Mouse (Mus musculus) mature B cell (primary cell): Measurements from ENCODE around the gene Ucn3.

Experiments used
- in situ Hi-C: fragments of 300-500 bp; cut with MboI; formaldehyde crosslinking; loops from 2 replicates; pipeline ENCODE4 v1.14.3; 2019

Ucn3 gene

DNA sequence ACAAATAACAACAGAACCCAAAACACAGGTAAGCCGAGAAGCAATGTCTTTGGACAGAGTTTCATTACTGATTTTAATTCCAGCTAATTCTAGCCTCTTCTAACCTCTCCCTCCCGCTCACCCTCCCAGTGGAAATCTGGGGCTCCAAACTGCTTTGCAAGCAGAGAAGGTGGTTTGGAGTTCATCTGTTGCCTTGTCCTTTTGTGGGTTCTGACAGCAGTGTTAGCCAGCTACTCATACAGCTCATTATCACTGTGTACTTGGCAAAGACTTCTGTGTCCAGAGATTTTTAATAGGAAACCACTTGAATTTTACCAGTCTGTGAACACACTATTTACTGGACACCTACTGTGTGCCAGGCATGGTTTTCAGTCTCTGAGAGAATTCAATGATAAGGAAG lies at the start of gene Ucn3:
Gene Ucn3, minus strand, starts transcription at position 101 of the 400 bp plus-strand sequence.
- in situ Hi-C loops = no loop called here

DNA sequence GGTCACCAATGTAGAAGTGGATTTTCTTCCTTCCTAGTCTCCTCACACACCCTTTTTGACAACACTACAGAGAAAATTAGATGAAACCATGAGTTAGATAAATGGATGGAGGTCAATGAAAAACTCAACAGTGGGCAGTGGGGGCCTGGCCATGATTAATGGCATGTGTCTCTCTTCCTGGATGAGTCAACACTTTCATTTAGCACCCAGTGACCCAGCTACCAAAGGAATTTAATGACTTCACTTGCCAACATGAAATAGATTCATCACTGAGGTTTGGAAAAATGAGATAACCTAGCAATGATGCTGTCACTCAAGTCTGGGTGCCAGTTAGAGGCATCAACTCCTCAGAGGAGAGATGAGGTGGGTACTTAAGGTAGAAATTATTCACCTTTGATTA lies 46.9 kb upstream of the Ucn3 start:
- in situ Hi-C loops = no loop called here

DNA sequence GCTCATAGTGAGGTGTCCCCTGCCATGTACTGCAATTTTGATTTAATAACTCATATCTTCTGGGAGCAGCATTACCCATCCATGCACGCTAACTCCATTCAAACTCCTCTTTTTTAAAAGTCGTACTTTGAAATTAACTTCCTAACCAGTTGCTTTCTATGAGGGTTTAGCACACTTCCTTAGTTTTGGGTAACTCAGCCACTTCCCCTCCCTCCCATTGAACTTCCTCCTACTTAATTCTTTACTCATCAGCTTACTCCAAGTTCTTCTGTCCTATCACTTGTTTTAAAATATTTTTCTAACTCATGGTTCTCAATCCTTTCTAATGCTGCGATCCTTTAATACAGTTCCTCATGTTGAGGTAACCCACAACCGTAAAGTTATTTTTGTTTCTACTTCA lies 23.7 kb upstream of the Ucn3 start:
- in situ Hi-C loops = no loop called here

DNA sequence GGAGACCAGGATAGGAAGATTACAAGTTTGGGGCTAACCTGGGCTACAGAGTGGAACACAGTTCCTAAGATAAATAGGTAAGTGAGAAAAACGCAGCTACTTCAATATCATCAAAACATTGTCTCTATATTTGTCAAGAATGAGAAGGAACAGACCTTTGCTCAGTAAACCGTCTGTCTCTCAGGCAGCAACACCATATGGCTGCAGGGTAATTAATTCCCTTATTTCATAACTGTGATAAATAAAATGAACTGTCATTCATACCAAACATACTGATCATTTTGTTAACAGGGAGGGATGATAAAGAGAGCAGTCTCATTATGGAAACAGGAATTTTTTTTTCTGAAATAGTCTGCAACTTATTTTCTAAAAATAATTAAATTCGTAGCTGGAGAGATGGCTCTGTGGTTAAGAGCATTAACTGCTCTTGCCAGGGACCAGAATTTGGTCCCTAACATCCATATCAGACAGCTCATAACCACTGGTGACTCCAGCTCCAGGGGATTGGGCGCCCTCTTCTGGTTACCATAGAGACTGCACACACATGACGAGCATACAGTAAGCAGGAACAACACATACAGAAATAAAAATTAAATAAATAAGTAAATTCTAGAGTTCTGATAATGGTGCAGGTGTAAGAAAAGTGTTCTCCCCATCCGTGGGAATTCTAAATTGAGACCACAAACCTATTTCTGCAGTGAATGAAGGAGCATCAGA lies 6.2 kb upstream of the Ucn3 start:
- in situ Hi-C loops = no loop called here

DNA sequence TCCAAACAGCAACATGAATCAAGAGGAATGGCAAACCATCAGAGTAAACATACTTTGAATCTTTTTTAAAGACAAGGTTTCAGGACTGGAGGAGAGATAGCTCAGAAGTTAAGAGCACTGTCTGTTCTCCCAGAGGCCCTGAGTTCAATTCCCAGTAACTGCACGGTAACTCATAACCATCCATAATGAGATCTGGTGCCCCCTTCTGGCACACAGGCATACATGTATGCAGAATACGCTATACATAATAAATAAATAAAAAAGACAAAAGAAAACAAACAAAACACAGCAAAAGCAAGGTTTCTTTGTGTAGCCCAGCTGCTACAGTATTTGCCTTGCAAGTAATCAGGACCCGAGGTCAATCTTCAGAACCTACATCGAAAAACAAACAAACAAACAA lies 4.3 kb upstream of the Ucn3 start:
- in situ Hi-C loops = no loop called here

DNA sequence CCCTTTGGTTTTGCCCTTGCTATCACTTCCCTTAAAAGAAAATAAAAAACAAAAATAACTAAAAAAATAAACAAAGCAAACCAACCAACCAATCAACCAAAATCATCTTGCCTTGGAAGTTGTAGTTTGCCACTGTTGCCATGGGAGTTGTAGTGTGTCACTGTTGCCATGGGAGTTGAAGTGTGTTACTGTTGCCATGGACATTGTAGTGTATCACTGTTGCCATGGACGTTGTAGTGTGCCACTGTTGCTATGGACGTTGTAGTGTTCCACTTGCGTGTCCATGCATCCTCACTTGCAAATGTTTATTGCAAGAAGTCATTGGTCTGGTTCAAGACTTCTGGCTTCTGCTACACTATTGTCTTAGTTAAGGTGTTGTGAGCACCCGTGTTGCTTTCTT lies 2.1 kb upstream of the Ucn3 start:
- in situ Hi-C loops = no loop called here

DNA sequence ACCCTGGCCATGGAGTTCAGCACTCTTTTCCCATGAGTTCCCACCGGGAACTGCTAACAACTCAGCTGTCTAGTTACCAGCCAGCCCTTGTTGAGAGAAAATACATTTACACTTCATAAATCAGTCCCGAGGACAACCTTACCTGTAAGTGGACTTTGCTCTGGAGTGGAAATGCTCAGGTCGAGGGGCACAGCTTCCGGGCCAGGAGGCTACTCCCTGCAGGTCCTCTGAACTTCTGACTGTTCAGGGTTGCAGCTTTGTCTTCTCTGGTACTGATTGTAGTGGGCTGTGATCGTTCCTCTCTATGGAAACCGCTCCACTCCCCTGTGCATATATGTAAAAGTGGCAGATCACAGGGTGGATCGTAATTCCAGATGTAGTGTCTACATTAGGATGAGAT lies 450 bp downstream of the Ucn3 start:
- in situ Hi-C loops = no loop called here

DNA sequence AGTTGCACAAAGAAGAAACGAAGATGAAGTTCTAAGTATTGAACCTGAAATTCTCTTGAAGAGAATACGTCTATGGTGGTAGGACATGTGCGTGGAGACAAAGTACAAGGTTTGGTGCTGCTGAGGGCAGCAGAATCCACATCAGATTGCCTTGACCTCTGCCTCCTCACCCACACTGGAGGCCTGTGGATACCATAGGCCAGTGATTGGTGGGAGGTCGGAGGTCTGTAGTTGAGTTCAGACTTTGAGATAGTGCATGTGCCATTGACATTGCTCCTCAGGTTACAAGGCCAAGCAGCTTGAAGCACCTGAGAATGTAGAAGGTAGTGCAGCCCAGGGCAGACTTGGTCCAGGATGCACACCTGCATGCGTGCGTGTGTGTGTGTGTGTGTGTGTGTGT lies 19.1 kb downstream of the Ucn3 start:
- in situ Hi-C loops = no loop called here

DNA sequence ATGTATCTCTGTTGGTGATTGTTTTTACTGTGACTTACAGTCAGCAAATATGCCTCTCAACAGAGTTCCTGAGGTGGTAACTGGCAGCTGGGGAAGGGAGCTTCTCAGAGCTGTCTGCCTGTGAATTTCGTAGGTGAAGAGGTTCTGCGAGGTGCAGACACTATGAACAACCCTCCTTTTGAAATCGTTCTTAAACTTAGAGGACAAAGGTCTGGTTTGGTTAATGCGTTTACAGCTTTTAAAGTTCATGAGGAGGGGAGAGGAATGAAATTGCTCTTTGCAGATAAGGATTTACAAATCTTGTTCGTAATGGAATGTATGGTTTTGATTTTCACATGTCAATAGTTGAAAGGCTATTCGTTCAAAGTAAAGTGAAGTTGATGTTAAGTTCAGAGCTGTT lies 19.5 kb downstream of the Ucn3 start:
- in situ Hi-C loops = no loop called here

DNA sequence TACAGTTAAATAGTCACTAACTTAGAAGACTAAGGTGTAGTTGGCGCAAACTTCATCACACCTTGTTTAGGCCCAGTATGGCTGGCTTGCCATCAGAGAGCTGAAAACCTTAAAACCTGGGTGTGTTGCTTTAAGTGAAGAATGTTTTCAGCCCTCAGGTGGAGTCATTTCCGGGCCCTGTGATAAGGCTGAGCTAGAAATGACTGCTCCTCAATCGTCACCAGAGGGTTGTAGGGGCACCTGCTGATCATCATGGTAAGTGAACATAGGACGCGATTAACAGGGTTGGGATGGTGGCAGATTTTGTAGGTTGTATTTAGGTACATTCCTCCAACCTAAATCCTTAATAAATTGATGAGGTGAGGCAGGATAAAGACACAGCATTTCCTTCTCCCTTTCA lies 20.7 kb downstream of the Ucn3 start:
- in situ Hi-C loops = no loop called here

DNA sequence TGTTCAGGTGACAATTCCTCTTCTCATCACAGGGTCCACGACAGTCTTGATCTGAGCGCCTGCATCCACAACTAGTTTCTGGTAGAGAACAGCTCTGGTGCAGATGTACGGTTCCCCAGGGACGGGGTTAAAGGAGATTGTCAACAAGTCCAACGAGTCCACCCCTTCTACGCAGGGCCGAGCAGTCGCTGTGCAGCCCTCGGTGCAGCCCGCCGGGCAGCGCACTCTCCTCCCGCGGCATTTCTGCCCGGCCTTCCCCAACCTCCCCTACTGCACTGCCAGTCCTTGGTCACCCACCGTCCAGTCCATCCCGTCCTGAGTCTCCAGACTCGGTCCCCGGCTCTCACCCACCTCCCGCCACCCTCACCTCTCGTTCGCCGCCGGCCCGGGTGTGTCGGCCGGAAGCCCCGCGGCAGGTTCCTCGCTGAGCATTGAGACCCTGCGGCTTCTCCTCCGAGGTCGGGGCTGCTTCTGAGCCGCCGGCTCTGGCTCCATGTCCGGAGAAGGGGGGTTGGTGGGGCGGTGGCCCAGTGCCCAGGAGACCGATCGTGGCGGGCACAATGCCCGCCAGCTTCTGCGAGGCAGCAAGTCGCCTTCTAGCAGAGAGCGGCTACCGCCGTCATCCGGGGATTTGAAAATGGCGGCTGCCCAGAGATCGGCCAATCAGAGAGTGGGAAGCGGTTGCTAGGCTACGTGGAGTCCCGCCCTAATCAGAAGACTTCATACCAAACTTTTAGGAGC lies 27.4 kb downstream of the Ucn3 start, which contains the start of the genes Net1 and Tubal3:
Gene Net1, minus strand, starts transcription at position 650 of the 741 bp plus-strand sequence.
Gene Tubal3, plus strand, starts transcription at position 704 of the 741 bp plus-strand sequence.
- in situ Hi-C loops = no loop called here

DNA sequence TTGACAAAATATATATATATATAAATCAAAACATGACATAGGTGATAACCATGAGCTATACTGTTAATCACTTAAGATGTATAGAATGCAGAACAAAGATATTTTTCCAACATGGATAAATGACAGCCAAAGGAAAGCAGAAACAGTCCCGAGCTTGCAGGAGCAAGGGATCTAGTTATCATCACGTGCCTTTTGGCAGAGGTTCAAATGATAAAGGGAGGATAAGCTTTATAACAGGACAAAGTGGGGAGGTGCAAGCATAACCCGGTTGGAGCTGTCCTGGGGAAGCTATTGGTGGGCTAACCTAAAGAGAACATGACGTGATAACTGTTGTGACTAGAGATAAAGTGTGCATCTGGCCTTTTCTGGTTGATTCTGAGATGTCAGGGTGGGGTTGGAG lies 31.6 kb downstream of the Ucn3 start:
- in situ Hi-C loops = no loop called here

DNA sequence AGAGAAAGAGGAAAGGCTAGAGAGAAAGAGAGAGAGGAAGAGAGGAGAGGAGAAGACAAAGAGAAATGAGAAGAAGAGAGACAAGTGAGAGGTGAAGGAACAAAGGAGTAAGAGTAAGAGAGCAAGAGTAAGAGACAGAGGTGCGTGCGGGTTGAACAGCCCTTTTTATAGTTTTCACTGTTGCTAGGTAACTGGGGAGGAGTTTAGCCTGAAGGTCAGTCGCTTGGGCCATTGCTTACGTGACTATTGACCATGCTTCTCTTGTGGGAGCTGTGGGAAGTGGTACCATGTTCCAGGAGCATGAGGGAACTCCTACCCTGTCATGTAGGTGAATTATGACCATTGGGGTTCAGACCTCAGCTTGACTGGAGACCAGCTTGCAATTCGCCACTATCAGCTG lies 34.8 kb downstream of the Ucn3 start:
- in situ Hi-C loops = no loop called here

DNA sequence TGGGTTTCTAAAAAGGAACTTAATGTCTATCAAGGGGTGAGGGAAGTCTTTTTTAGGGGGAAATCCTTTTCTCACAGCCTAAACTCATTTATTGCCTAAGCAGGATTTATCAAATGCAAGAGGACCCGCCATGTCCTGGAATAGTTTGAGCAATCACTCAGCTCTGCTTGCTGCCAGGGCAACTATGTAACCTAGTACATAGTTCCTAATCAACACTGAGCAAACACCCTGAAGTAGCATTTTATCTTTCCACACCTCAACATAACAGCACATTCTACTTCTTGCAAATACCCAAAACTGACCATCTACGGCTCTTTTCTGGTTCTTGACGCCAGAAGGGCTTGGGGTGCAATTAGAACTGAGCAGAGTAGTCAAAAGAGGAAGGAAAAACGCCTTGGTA lies 36.9 kb downstream of the Ucn3 start:
- in situ Hi-C loops = no loop called here

DNA sequence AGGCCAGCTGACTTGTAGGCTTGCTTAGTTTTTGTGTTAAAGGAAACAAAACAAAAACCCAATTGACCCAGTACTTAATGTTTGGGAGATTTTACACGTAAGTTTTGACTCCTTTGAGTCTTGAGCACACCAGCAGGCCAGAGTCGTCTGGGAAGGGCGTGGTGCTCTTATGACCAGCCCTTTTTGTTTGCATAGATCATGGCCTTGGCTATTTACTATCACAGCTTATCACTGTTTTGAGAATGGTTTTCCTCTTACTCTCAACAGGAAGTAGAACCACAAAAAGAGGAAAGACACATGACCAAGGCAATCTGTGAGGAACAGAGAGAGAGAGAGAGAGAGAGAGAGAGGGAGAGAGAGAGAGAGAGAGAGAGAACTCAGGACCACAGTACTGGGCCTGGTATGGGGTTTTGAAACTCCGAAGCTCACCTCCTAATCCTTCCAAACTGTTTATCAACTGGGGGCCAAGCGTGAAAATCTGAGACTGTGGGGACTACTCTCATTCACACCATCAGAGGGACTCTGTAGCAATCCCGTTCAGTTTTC lies 37.9 kb downstream of the Ucn3 start:
- in situ Hi-C loops = no loop called here

DNA sequence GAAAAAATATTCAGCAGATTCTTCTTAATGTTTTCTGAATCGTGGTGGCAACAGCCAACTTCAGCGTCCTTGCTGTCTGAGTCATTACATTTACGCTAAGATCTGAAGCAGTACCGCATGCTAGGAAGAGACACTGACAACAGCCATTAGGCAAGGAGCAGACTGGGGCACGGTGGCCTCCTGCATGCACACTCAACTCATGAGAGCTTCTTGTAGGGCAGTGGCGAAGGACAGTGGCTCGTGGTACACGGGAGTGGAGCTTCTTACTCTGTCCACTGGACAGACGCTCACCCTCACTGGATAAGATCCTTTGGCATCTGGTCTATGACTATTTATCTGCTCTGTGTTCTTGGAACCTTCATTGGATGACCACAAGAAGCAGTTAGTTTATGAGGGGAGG lies 45.8 kb downstream of the Ucn3 start:
- in situ Hi-C loops = loop anchor here (5.0 to 25.0 kb wide), 2 partner anchors 232 to 487 kb away; no protein-coding TSS in a partner anchor

DNA sequence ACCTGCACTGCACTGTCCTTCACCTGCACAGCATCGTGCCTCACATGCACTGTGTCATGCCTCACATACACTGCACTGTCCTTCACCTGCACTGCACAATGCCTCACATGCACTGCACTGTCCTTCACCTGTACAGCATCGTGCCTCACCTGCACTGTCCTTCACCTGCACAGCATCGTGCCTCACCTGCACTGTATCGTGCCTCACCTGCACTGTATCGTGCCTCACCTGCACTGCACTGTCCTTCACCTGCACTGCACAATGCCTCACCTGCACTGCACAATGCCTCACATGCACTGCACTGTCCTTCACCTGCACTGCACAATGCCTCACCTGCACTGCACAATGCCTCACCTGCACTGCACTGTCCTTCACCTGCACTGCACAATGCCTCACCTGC lies 46.9 kb downstream of the Ucn3 start:
- in situ Hi-C loops = loop anchor here (5.0 to 25.0 kb wide), 2 partner anchors 231 to 486 kb away; no protein-coding TSS in a partner anchor

DNA sequence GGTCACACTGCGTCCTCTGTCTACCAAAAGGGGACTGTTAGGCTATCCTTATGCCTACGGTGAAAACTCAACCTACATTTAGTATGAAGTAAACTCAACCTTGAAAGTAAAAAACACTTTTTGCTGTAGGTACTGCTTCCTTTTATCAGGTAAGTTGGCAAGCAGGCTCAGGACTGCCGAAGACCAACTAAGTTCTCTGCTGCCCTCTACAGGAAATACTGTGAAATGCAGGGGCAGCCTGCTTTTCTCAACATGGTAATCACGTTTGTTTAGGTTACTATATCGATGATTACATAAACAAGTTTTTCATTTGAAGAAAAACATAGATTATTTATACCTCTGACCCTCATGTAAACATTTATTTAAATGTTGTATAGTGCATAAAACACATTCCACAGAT lies 48.2 kb downstream of the Ucn3 start:
- in situ Hi-C loops = loop anchor here (5.0 to 25.0 kb wide), 2 partner anchors 230 to 485 kb away; no protein-coding TSS in a partner anchor

DNA sequence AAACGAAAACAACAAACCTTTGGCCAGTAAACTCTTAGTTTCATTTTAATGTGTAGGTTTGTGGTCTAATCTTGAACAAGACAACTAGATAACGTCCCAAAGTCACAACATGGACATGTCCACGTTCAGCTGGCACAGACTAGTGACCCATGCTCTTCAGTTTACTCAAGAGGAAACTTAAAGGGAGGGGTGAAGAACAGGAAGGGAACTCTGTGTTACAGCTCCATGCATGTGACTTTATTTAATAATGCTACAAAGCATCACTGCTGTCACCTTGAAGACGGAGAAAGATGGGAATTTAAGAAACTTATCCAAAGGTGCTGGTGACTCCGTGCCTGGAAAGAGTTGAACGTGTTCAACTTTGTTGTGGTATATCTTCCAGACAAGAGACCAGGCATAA lies 49.1 kb downstream of the Ucn3 start:
- in situ Hi-C loops = loop anchor here (5.0 to 25.0 kb wide), 2 partner anchors 229 to 484 kb away; no protein-coding TSS in a partner anchor

DNA sequence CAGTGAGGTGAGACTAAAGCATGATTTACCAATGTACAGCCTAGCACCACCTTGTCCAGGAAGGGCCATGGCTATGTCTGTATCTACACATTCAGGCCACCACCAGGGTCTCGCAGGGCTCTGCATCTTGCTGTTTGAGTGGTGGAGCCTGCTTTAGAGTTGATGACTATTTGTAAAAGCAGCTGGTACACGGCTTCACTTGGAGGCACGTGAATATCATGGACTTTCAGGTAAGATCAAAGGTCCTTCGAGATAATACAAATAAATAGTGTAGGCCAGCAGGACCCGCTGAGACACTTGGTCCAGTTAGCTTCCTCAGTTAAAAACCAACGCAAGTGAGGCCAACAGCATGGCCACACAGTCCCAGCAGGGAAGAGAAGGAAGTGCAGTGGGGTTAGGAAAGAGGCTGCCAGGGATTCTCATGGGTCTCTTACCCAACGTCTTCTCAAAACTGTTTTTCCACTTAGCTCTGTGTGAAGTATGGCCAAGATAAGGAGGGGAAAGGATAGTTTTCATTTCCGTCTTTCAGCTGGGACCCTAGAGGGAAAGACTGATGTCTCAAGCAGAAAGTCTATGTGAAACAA lies 49.7 kb downstream of the Ucn3 start:
- in situ Hi-C loops = loop anchor here (5.0 to 25.0 kb wide), 2 partner anchors 228 to 483 kb away; no protein-coding TSS in a partner anchor

DNA sequence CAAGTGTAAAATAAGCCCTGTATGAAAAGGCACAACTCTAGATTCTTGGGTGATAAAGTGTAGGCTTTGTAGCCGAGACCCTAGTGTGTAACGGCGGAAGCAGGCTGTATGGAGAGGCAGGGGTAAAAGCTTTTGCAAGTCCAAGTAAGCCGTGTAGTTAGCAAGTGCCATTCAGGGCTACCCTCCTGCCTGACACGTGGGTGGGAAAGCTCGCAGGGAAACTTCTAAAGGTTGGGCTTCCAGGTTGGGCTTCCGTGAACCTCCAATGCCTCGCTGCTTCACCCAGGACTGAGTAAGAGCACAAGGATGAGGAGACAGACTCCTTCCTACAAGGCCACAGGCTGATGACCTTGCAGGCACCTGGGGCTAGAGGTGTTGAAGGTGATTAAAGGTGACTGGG lies 50.6 kb downstream of the Ucn3 start:
- in situ Hi-C loops = loop anchor here (25.0 kb wide), 1 partner anchor 482 kb away; no protein-coding TSS in a partner anchor

DNA sequence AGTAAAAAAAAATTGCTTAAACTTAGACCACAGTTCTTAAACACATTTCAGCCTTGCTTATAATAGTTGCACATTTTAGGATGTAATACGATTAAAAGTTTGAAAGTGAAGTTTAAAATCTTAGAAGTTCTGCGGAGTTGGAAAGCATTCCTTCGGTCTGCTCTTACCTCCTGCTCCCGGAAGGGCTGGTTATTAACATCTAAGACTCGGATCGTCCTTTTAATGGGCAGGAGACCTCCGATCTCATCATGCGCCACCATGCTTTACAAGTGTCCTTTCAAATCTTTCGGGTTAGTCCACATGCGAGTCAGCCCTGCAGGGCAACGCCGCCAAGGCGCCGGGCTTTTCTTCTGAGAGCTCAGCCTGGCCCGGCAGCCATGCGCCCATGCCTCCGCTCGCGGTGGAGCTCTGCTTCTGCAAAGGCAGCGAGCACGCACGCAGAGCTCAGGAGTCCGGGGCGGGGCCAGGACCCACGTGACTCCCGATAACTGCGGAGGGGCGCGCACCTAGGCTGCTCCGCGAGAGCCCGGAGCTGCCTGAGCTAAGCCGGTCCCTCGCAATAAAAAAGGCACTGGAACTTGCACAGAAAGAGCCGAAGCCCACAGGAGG lies 51.9 kb downstream of the Ucn3 start:
- in situ Hi-C loops = loop anchor here (25.0 kb wide), 1 partner anchor 481 kb away; no protein-coding TSS in a partner anchor
